Mouse (Mus musculus): Measurements from ENCODE around the gene Rps5. TPM values are rescaled to one million over a fixed set of nuclear protein-coding genes. Genes with fewer than 3 reads are reported as not detected.

Gene Rps5
- polyA plus RNA-seq, 1 experiment from 2014 or later = 1,070 TPM

- Histone ChIP-seq H3K27ac (replicated peaks) (no peak overlapping the region), H3K4me2 (replicated peaks) (no peak overlapping the region), H3K9me3 (replicated peaks) (no peaks in the 10 kb centered on the region), H3K27me3 (no peaks in the 10 kb centered on the region), H3K4me3 (replicated peaks) (no peak overlapping the region), H3K36me3 (no peaks in the 10 kb centered on the region), H3K4me1 (0 out of 2 replicates have a peak, but pooled peaks cover under 1% of the 10 kb centered on the region), H3K9ac (no peak overlapping the region)
- no peak for ATAC-seq (ENCODE audit: insufficient number of reproducible peaks, low FRiP score, low TSS enrichment, low read depth)
- 20% methylated on average over 4 of the region's 4 CpGs for WGBS
Measured at GRCm38 (mm10) chr7:12959718-12960117, 37.6 kb downstream of the Rps5 start.

GRCm38 (mm10) chr7:12961511-12962141 is 39.5 kb downstream of the Rps5 start:
- H3K27ac ChIP-seq (replicated peaks) = peak overlapping the region; percentile 92
- peak overlapping the region; percentile 50 for H3K9ac ChIP-seq
- peak; percentile 79 for ATAC-seq (ENCODE audit: insufficient number of reproducible peaks, low FRiP score, low TSS enrichment, low read depth)
- H3K4me3 ChIP-seq (replicated peaks) = peak overlapping the region; percentile 50
- peak overlapping the region; percentile 72 for H3K4me2 ChIP-seq (replicated peaks)
- no peaks in the 10 kb centered on the region for H3K36me3 ChIP-seq
- peaks cover 10% of the 10 kb centered on the region for H3K4me1 ChIP-seq
- WGBS = 1% methylated on average over 29 of the region's 29 CpGs
- no peaks in the 10 kb centered on the region for H3K27me3 ChIP-seq
- no peaks in the 10 kb centered on the region for H3K9me3 ChIP-seq (replicated peaks)

GRCm38 (mm10) chr7:12965678-12966091 is 43.6 kb downstream of the Rps5 start, which contains the start of gene Zfp324:
TSS of gene Zfp324 (plus strand) at chr7:12965838.
- Histone ChIP-seq H3K4me2 (replicated peaks) (peak within 1 kb of the TSS; percentile 87), H3K36me3 (peaks cover 21% of the 10 kb centered on the region), H3K4me1 (peaks cover 15% of the 10 kb centered on the region), H3K27me3 (no peaks in the 10 kb centered on the region), H3K27ac (replicated peaks) (peak within 1 kb of the TSS; percentile 94), H3K4me3 (replicated peaks) (peak within 1 kb of the TSS; percentile 84), H3K9me3 (replicated peaks) (no peaks in the 10 kb centered on the region), H3K9ac (peak within 1 kb of the TSS; percentile 96)
- WGBS = under 1% methylated on average over 23 of the region's 23 CpGs
- peak; percentile 87 for ATAC-seq (ENCODE audit: insufficient number of reproducible peaks, low FRiP score, low TSS enrichment, low read depth)

GRCm38 (mm10) chr7:12966104-12966845 is 44.2 kb downstream of the Rps5 start:
- Histone ChIP-seq H3K4me1 (peaks cover 15% of the 10 kb centered on the region), H3K27ac (replicated peaks) (peak overlapping the region; percentile 94), H3K4me3 (replicated peaks) (peak overlapping the region; percentile 84), H3K9ac (peak overlapping the region; percentile 96), H3K4me2 (replicated peaks) (peak overlapping the region; percentile 87), H3K36me3 (peaks cover 27% of the 10 kb centered on the region), H3K9me3 (replicated peaks) (no peaks in the 10 kb centered on the region), H3K27me3 (no peaks in the 10 kb centered on the region)
- under 1% methylated on average over 26 of the region's 29 CpGs for WGBS
- peak; percentile 51 for ATAC-seq (ENCODE audit: insufficient number of reproducible peaks, low FRiP score, low TSS enrichment, low read depth)

- H3K9ac ChIP-seq = no peak overlapping the region
- H3K9me3 ChIP-seq (replicated peaks) = no peaks in the 10 kb centered on the region
- H3K36me3 ChIP-seq = peaks cover 46% of the 10 kb centered on the region
- H3K4me1 ChIP-seq = peaks cover 7% of the 10 kb centered on the region
- H3K4me2 ChIP-seq (replicated peaks) = no peak overlapping the region
- no peak overlapping the region for H3K4me3 ChIP-seq (replicated peaks)
- ATAC-seq (ENCODE audit: insufficient number of reproducible peaks, low FRiP score, low TSS enrichment, low read depth) = no peak
- no peaks in the 10 kb centered on the region for H3K27me3 ChIP-seq
- WGBS = 95% methylated on average over 25 of the region's 25 CpGs
- no peak overlapping the region for H3K27ac ChIP-seq (replicated peaks)
Measured at GRCm38 (mm10) chr7:12970906-12971305, 48.8 kb downstream of the Rps5 start.

Other genes with a start within 250 kb of the Rps5 start
- not detected in 2 replicates for gene Vmn2r55, start 237.3 kb upstream of the Rps5 start, polyA plus RNA-seq (2015; fragmentation: Nextera tagmentation; extraction: Ambion mirVana)
- gene Vmn2r56, start 187.3 kb upstream of the Rps5 start, polyA plus RNA-seq (2015; fragmentation: Nextera tagmentation; extraction: Ambion mirVana) = not detected in 2 replicates
- 8.8 and 10.4 TPM in 2 replicates for gene Zscan18, start 118.7 kb upstream of the Rps5 start, polyA plus RNA-seq (2015; fragmentation: Nextera tagmentation; extraction: Ambion mirVana)
- gene Zfp329, start 103.4 kb upstream of the Rps5 start, polyA plus RNA-seq (2015; fragmentation: Nextera tagmentation; extraction: Ambion mirVana) = 14.7 and 15.5 TPM in 2 replicates
- gene Zfp110, start 87.5 kb upstream of the Rps5 start, polyA plus RNA-seq (2015; fragmentation: Nextera tagmentation; extraction: Ambion mirVana) = 36.6 and 39.7 TPM in 2 replicates
- gene Zfp128, start 41.1 kb upstream of the Rps5 start, polyA plus RNA-seq (2015; fragmentation: Nextera tagmentation; extraction: Ambion mirVana) = 5.0 and 5.1 TPM in 2 replicates
- gene Zscan22, start 24.5 kb upstream of the Rps5 start, polyA plus RNA-seq (2015; fragmentation: Nextera tagmentation; extraction: Ambion mirVana) = 17.5 and 17.7 TPM in 2 replicates
- 2.6 and 2.8 TPM in 2 replicates for gene Rnf225, start 5.1 kb downstream of the Rps5 start, polyA plus RNA-seq (2015; fragmentation: Nextera tagmentation; extraction: Ambion mirVana)
- 12.9 and 14.0 TPM in 2 replicates for gene Zfp324, start 43.5 kb downstream of the Rps5 start, polyA plus RNA-seq (2015; fragmentation: Nextera tagmentation; extraction: Ambion mirVana)
- 8.6 and 10.7 TPM in 2 replicates for gene Zfp446, start 55.6 kb downstream of the Rps5 start, polyA plus RNA-seq (2015; fragmentation: Nextera tagmentation; extraction: Ambion mirVana)
- 0.20 TPM in 1 of 2 replicates, not detected in the other for gene Slc27a5, start 75.9 kb downstream of the Rps5 start, polyA plus RNA-seq (2015; fragmentation: Nextera tagmentation; extraction: Ambion mirVana)
- 279 and 290 TPM in 2 replicates for gene Trim28, start 76.8 kb downstream of the Rps5 start, polyA plus RNA-seq (2015; fragmentation: Nextera tagmentation; extraction: Ambion mirVana)
- gene Zbtb45, start 87.7 kb downstream of the Rps5 start, polyA plus RNA-seq (2015; fragmentation: Nextera tagmentation; extraction: Ambion mirVana) = 26.0 and 29.4 TPM in 2 replicates
- gene Chmp2a, start 112.5 kb downstream of the Rps5 start, polyA plus RNA-seq (2015; fragmentation: Nextera tagmentation; extraction: Ambion mirVana) = 179 and 184 TPM in 2 replicates
- gene Ube2m, start 116.0 kb downstream of the Rps5 start, polyA plus RNA-seq (2015; fragmentation: Nextera tagmentation; extraction: Ambion mirVana) = 126 and 127 TPM in 2 replicates
- gene Mzf1, start 132.5 kb downstream of the Rps5 start, polyA plus RNA-seq (2015; fragmentation: Nextera tagmentation; extraction: Ambion mirVana) = 4.4 and 4.6 TPM in 2 replicates
- gene Vmn1r85, start 172.9 kb downstream of the Rps5 start, polyA plus RNA-seq (2015; fragmentation: Nextera tagmentation; extraction: Ambion mirVana) = not detected in 2 replicates
- gene Vmn1r86, start 197.6 kb downstream of the Rps5 start, polyA plus RNA-seq (2015; fragmentation: Nextera tagmentation; extraction: Ambion mirVana) = not detected in 2 replicates
- gene Vmn1r87, start 217.9 kb downstream of the Rps5 start, polyA plus RNA-seq (2015; fragmentation: Nextera tagmentation; extraction: Ambion mirVana) = 0.04 TPM in 1 of 2 replicates, not detected in the other
- gene Vmn1r88, start 237.3 kb downstream of the Rps5 start, polyA plus RNA-seq (2015; fragmentation: Nextera tagmentation; extraction: Ambion mirVana) = 0.03 TPM in 1 of 2 replicates, not detected in the other